In genomic region chr9:50602055-50602845, GRCm38 (mm10) we compare ENCODE assay signal across 8 mouse cellular contexts. TPM values are rescaled to one million over a fixed set of nuclear protein-coding genes. Genes with fewer than 3 reads are reported as not detected.
DNase-seq lines count a peak whose midpoint lies in the region; ATAC-seq and TF ChIP-seq lines count a peak whose summit lies in the region.

No protein-coding gene starts in this region.

- peak overlapping the region; percentile 43 for H3K9ac ChIP-seq in ES-Bruce4 (ENCODE audit: low read depth, poor library complexity, severe bottlenecking)
- H3K9ac ChIP-seq in hindbrain, embryonic 15.5 days = peak overlapping the region; percentile 70; the same call in 1 of the 2 replicates
- peak overlapping the region; percentile 94 for H3K9ac ChIP-seq in liver, embryonic 15.5 days

- H3K4me3 ChIP-seq in ES-Bruce4 (ENCODE audit: low read depth, low read length) = peak overlapping the region; percentile 81
- H3K4me3 ChIP-seq in hindbrain, embryonic 15.5 days = peak overlapping the region; percentile 70
- H3K4me3 ChIP-seq in liver, embryonic 15.5 days (replicated peaks) = peak overlapping the region; percentile 77

- H3K4me2 ChIP-seq in hindbrain, embryonic 15.5 days = peak overlapping the region; percentile 85
- H3K4me2 ChIP-seq in liver, embryonic 15.5 days = peak overlapping the region; percentile 75

- no peaks in the 10 kb centered on the region for H3K9me3 ChIP-seq in ES-Bruce4 (replicated peaks; ENCODE audit: control insufficient read depth, insufficient read depth, low read length, poor library complexity, severe bottlenecking)
- H3K9me3 ChIP-seq in hindbrain, embryonic 15.5 days = no peaks in the 10 kb centered on the region
- H3K9me3 ChIP-seq in liver, embryonic 15.5 days (replicated peaks) = no peaks in the 10 kb centered on the region

- intact Hi-C loops in left cerebral cortex, postnatal 25 days (cut with DNase I) = no loop called here

- TF ChIP-seq CTCF in ES-Bruce4 (IDR thresholded peaks at IDR 0.05; ENCODE audit: low read depth, low read length) = no peak

- no peaks in the 10 kb centered on the region for H3K4me1 ChIP-seq in ES-Bruce4 (ENCODE audit: control insufficient read depth, insufficient read depth, low read length)
- H3K4me1 ChIP-seq in hindbrain, embryonic 15.5 days (replicated peaks) = peaks cover 36% of the 10 kb centered on the region
- peaks cover 47% of the 10 kb centered on the region for H3K4me1 ChIP-seq in liver, embryonic 15.5 days (replicated peaks)

- H3K27me3 ChIP-seq in ES-Bruce4 (ENCODE audit: control insufficient read depth, insufficient read depth, low read length, poor library complexity, severe bottlenecking) = no peaks in the 10 kb centered on the region
- H3K27me3 ChIP-seq in hindbrain, embryonic 15.5 days = no peaks in the 10 kb centered on the region
- no peaks in the 10 kb centered on the region for H3K27me3 ChIP-seq in liver, embryonic 15.5 days

- WGBS in hindbrain, embryonic 15.5 days = 94% methylated on average over 7 of the region's 7 CpGs
- 34% methylated on average over 7 of the region's 7 CpGs for WGBS in liver, embryonic 15.5 days (ENCODE audit: insufficient replicate concordance)

- peak; percentile 52 for DNase-seq in R1 (ENCODE audit: low read depth, low spot score)
- no peak for DNase-seq in spleen, adult 12 weeks (ENCODE audit: low spot score)
- DNase-seq in adrenal gland, postnatal 10 days = no peak
- no peak for DNase-seq in thymus, postnatal 25 days
- no peak for DNase-seq in left cerebral cortex, postnatal 25 days (ENCODE audit: low spot score in 2 of 2)

- peaks cover 31% of the 10 kb centered on the region for H3K36me3 ChIP-seq in ES-Bruce4 (ENCODE audit: control insufficient read depth, insufficient read depth, low read length, poor library complexity, severe bottlenecking)
- peaks cover 47% of the 10 kb centered on the region for H3K36me3 ChIP-seq in hindbrain, embryonic 15.5 days
- peaks cover 56% of the 10 kb centered on the region for H3K36me3 ChIP-seq in liver, embryonic 15.5 days (replicated peaks)

- TF ChIP-seq POLR2A in ES-Bruce4 (IDR thresholded peaks at IDR 0.05; ENCODE audit: insufficient read depth, low read length) = no peak

- H3K27ac ChIP-seq in ES-Bruce4 (ENCODE audit: insufficient read depth, low read length) = no peak overlapping the region
- no peak overlapping the region for H3K27ac ChIP-seq in hindbrain, embryonic 15.5 days (replicated peaks)
- peak overlapping the region; percentile 89 for H3K27ac ChIP-seq in liver, embryonic 15.5 days (replicated peaks)

- TF ChIP-seq EP300 in ES-Bruce4 (IDR thresholded peaks at IDR 0.05; ENCODE audit: insufficient read depth, low read depth, low read length) = no peak

- ATAC-seq in hindbrain, embryonic 15.5 days (ENCODE audit: low FRiP score, low read depth) = no peak
- no peak for ATAC-seq in liver, embryonic 15.5 days (ENCODE audit: insufficient read depth)

RNA-seq across cellular contexts. Expression of gene Sdhd, which starts 1.4 kb away (rescaled TPM):
- 145 and 156 TPM in 2 replicates for polyA plus RNA-seq in ES-Bruce4 (2011; ENCODE audit: insufficient read depth, insufficient read length, low read depth, missing spikeins)
- 263 and 265 TPM in 2 replicates for polyA plus RNA-seq in hindbrain, embryonic 15.5 days (2015; fragmentation: Nextera tagmentation; extraction: Ambion mirVana)
- 296 and 323 TPM in 2 replicates for polyA plus RNA-seq in liver, embryonic 15.5 days (2015; fragmentation: Nextera tagmentation; extraction: Ambion mirVana)
- total RNA-seq in adrenal gland, postnatal 10 days (2021) = 100 to 1,000 TPM; 628 to 725 TPM
- total RNA-seq in left cerebral cortex, postnatal 25 days (2021) = 100 to 1,000 TPM; 111 TPM

RNA-seq across cellular contexts. Expression of gene Timm8b, which starts 1.5 kb away (rescaled TPM):
- 119 and 145 TPM in 2 replicates for polyA plus RNA-seq in ES-Bruce4 (2011; ENCODE audit: insufficient read depth, insufficient read length, low read depth, missing spikeins)
- polyA plus RNA-seq in hindbrain, embryonic 15.5 days (2015; fragmentation: Nextera tagmentation; extraction: Ambion mirVana) = 341 and 392 TPM in 2 replicates
- 130 and 158 TPM in 2 replicates for polyA plus RNA-seq in liver, embryonic 15.5 days (2015; fragmentation: Nextera tagmentation; extraction: Ambion mirVana)
- 100 to 1,000 TPM; 164 to 170 TPM for total RNA-seq in adrenal gland, postnatal 10 days (2021)
- 100 to 1,000 TPM; 247 to 254 TPM for total RNA-seq in left cerebral cortex, postnatal 25 days (2021)

RNA-seq across cellular contexts. Expression of gene Pih1d2, which starts 14.9 kb away (rescaled TPM):
- 5.6 and 7.3 TPM in 2 replicates for polyA plus RNA-seq in ES-Bruce4 (2011; ENCODE audit: insufficient read depth, insufficient read length, low read depth, missing spikeins)
- 5.1 and 6.5 TPM in 2 replicates for polyA plus RNA-seq in hindbrain, embryonic 15.5 days (2015; fragmentation: Nextera tagmentation; extraction: Ambion mirVana)
- 0.75 and 1.0 TPM in 2 replicates for polyA plus RNA-seq in liver, embryonic 15.5 days (2015; fragmentation: Nextera tagmentation; extraction: Ambion mirVana)
- total RNA-seq in adrenal gland, postnatal 10 days (2021) = 1 to 10 TPM; 1.1 to 1.8 TPM
- total RNA-seq in left cerebral cortex, postnatal 25 days (2021) = 1 to 10 TPM; 3.3 to 4.2 TPM

RNA-seq across cellular contexts. Expression of gene Nkapd1, which starts 15.0 kb away (rescaled TPM):
- 40.4 and 46.9 TPM in 2 replicates for polyA plus RNA-seq in ES-Bruce4 (2011; ENCODE audit: insufficient read depth, insufficient read length, low read depth, missing spikeins)
- 17.9 and 18.4 TPM in 2 replicates for polyA plus RNA-seq in hindbrain, embryonic 15.5 days (2015; fragmentation: Nextera tagmentation; extraction: Ambion mirVana)
- polyA plus RNA-seq in liver, embryonic 15.5 days (2015; fragmentation: Nextera tagmentation; extraction: Ambion mirVana) = 5.6 and 7.0 TPM in 2 replicates
- 10 to 100 TPM; 20.6 to 24.6 TPM for total RNA-seq in adrenal gland, postnatal 10 days (2021)
- 10 to 100 TPM; 22.5 to 26.5 TPM for total RNA-seq in left cerebral cortex, postnatal 25 days (2021)

RNA-seq across cellular contexts. Expression of gene Tex12, which starts 41.1 kb away (rescaled TPM):
- polyA plus RNA-seq in ES-Bruce4 (2011; ENCODE audit: insufficient read depth, insufficient read length, low read depth, missing spikeins) = not detected in 2 replicates
- polyA plus RNA-seq in hindbrain, embryonic 15.5 days (2015; fragmentation: Nextera tagmentation; extraction: Ambion mirVana) = 0.17 TPM in 1 of 2 replicates, not detected in the other
- polyA plus RNA-seq in liver, embryonic 15.5 days (2015; fragmentation: Nextera tagmentation; extraction: Ambion mirVana) = not detected in 2 replicates
- not detected for total RNA-seq in adrenal gland, postnatal 10 days (2021)
- total RNA-seq in left cerebral cortex, postnatal 25 days (2021) = not detected

Comparison
In these comparisons a context has a peak if more than half of its experiments do, and no peak if none do; other contexts are left out.
1. H3K9ac ChIP-seq: peak in every context shown above with its lines; median percentile 94 in liver, embryonic 15.5 days; 70 in hindbrain, embryonic 15.5 days; 43 in ES-Bruce4.